Mouse (Mus musculus): ENCODE measurements around the gene Lats1.

Gene Lats1

GRCm38 (mm10) chr10:7680731-7681301, at the start of gene Lats1, which contains the start of gene Pcmt1:
Gene Lats1, plus strand, starts transcription at chr10:7681214.
Gene Pcmt1, minus strand, starts transcription at chr10:7681136.
- peak; percentile 63 for DNase-seq

GRCm38 (mm10) chr10:7640366-7640765, 40.6 kb upstream of the Lats1 start:
- no peak for DNase-seq

- DNase-seq = no peak
Measured at GRCm38 (mm10) chr10:7645911-7646310, 35.1 kb upstream of the Lats1 start.

- no peak for DNase-seq
Measured at GRCm38 (mm10) chr10:7649059-7649458, 32.0 kb upstream of the Lats1 start.

GRCm38 (mm10) chr10:7651057-7651456, 30.0 kb upstream of the Lats1 start:
- no peak for DNase-seq

- DNase-seq = no peak
Measured at GRCm38 (mm10) chr10:7662471-7663141, 18.4 kb upstream of the Lats1 start.

GRCm38 (mm10) chr10:7663159-7664026, 17.6 kb upstream of the Lats1 start:
- peak; percentile 88 for DNase-seq

- DNase-seq = no peak
Measured at GRCm38 (mm10) chr10:7664027-7664526, 16.9 kb upstream of the Lats1 start.

- no peak for DNase-seq
Measured at GRCm38 (mm10) chr10:7664889-7665288, 16.1 kb upstream of the Lats1 start.

GRCm38 (mm10) chr10:7667342-7667802, 13.6 kb upstream of the Lats1 start, which contains the start of gene Nup43:
Gene Nup43, plus strand, starts transcription at chr10:7667503.
- peak; percentile 88 for DNase-seq

GRCm38 (mm10) chr10:7673673-7674072, 7.3 kb upstream of the Lats1 start:
- no peak for DNase-seq

GRCm38 (mm10) chr10:7681343-7682025, 470 bp downstream of the Lats1 start:
- peak; percentile 46 for DNase-seq

- DNase-seq = no peak
Measured at GRCm38 (mm10) chr10:7682249-7682648, 1.2 kb downstream of the Lats1 start.

GRCm38 (mm10) chr10:7686902-7687301, 5.9 kb downstream of the Lats1 start:
- DNase-seq = no peak

- DNase-seq = no peak
Measured at GRCm38 (mm10) chr10:7695286-7695685, 14.3 kb downstream of the Lats1 start.

- DNase-seq = no peak
Measured at GRCm38 (mm10) chr10:7700120-7700519, 19.1 kb downstream of the Lats1 start.

- DNase-seq = peak; percentile 33
Measured at GRCm38 (mm10) chr10:7702586-7702985, 21.6 kb downstream of the Lats1 start.

GRCm38 (mm10) chr10:7710121-7710520, 29.1 kb downstream of the Lats1 start:
- no peak for DNase-seq

GRCm38 (mm10) chr10:7712506-7712905, 31.5 kb downstream of the Lats1 start:
- DNase-seq = no peak

- DNase-seq = no peak
Measured at GRCm38 (mm10) chr10:7715056-7715455, 34.0 kb downstream of the Lats1 start.

- DNase-seq = peak; percentile 93
Measured at GRCm38 (mm10) chr10:7725751-7726500, 44.9 kb downstream of the Lats1 start, which contains the start of gene Katna1. Gene Katna1, plus strand, starts transcription at chr10:7726000.

- no peak for DNase-seq
Measured at GRCm38 (mm10) chr10:7726501-7726812, 45.4 kb downstream of the Lats1 start.

All from layer of hippocampus, adult 9-11 months (tissue).